Mouse (Mus musculus): ENCODE results near the gene Srf.

Gene Srf

DNA sequence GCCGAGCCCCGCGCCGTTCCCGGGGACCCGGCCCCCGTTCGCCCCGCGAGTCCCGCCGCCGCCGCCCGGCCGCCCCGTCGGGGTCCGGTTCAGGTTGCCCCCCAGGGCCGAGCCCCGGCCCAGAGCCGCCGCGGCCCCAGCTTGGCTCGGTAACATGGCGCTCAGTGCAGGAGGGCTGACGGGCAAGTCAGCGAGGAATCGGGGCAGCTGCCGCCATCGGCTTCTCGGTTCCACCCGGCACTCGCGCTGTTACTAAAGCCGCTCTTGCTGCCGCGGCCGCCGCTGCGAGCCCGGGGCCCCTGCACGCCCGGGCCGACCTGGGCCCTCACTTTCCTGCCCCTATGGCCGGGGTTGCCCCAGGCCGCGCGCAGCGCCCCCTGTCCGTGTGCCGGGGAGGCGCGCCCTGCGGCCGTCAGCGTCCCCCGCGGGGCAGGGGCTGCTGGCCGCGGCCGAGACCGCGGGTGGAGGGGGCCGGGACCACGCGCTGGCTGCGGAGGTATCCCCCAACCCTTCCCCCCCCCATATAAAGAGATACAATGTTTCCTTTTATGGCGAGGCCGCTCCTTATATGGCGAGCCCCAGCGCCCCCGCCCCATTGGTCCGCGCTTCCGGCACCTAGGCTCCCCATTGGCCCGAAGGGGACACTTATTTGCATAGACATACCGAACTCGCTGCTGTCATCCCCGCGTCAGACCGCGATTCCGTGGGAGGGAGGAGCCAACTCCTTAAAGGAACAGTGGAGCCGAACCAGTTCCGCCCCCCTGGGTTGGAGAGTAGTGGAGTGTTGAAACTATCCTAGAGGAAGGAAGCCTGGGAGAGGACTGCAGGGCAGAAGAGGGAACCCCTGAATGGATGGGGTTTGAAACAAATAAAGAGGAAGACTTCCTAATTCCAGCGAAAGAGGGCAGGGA is at the start of gene Srf:
TSS of gene Srf (minus strand) at position 503 of the 911 bp plus-strand sequence.
- DNase-seq (ENCODE audit: low read depth) = peak; percentile 98

DNA sequence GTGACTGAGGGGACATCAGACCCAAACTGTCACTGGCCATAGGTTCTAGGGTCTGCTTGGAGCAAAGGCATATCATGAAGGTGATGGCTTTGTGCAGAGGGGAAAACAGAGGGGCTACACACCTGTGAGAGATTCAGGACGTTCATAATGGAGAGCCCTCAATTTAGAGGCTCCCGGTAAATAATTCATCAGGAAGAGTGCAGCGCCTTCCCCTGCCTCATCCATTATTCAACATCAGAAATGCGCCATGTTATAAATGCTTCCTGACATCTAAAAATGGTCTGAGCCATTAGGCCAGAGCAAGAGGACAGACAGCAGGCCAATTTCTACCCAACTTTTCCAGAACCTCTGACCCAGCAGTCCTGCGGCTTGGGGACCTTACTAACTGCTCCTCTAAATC is 49.2 kb upstream of the Srf start:
- DNase-seq (ENCODE audit: low read depth) = no peak

DNA sequence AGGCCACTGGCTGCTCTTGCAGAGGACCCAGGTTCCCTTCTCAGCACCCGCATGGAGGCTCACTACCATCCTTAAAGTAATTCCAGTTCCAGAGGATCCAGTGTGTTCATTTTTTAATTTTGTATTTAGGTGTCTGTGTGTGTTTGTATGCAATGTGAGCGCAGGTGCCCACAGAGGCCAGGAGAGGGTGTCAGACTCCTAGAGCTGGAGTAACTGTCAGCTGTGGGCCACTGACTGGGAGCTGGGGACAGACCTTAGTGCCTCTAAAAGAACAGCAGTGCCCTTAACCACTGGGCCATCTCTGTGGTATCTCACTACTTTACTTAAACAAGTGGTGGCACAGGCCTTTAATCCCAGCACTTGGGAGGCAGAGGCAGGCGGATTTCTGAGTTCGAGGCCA is 47.3 kb upstream of the Srf start:
- peak; percentile 26 for DNase-seq (ENCODE audit: low read depth)

DNA sequence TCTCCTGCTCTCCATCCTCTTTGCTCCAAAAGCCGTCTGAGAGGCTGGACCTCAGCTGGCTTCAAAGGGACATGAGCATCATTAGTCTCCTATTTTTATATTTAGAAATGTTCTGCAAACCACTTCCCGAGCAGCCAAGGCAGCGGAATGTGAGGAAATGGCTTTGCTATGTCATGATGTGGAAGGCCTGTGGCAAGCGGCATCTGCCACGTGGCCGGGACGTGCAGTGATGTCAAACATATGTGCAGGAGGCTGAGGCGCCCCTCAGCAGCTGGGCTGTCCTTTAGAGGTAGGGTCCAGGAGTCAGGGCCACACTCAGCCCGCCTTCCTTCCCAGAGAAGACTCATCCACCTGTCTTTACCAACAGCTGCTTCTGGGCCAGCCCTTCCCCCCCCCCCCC is 46.2 kb upstream of the Srf start:
- peak; percentile 85 for DNase-seq (ENCODE audit: low read depth)

DNA sequence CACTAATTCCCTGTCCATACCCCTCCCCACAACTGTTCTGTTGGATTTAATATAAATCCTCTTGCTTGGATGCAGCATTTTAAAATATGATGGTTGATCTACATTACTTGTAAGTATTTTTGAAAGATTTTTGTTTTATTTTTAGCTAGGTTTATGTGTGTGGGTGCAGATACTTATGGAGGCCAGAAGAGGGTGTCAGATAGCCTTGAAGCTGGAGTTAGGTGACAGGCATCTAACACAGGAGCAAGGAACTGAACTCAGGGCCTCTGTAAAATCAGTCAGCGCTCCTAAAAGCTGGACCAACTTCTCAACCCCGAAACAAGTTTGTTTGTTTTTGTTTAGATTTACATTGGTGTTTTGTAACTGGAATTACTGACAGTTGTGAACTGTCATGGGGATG is 44.6 kb upstream of the Srf start:
- peak; percentile 69 for DNase-seq (ENCODE audit: low read depth)

DNA sequence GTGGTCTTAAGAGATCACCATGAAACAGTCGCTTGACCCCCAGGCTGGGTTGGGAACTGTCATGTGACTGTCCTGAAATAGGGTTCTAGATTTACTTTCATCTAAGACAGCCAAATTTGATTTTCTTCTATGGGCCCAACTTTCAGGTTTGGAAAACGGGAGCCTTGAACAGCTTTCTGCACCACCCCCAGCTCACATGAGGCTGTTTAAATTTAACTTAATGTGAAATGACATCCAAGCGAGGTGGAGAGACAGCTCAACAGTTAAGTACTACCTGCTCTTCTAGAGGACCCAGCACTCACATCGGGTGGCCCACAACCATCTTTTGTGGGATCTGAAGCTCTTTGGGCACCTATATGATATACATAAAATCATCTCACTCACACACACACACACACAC is 43.0 kb upstream of the Srf start:
- no peak for DNase-seq (ENCODE audit: low read depth)

DNA sequence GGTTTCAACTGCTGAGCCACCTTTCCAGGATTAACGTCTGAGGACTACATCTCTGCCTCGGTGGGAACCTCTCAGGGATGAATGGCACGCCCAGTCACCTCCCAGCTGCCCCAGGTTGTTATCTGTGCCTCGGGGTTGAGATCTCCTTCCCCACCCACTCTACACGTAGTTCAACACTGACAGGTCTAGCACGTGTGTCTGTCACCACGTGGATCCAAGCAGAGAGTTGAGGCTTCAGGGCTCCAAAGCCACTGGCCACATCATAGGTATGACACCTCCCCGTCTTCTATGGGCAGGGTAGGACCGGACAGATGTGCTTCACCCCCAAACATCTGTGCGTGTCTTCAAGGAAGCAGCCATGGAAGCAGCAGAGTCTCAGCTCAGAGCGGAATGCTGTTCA is 42.0 kb upstream of the Srf start:
- no peak for DNase-seq (ENCODE audit: low read depth)

DNA sequence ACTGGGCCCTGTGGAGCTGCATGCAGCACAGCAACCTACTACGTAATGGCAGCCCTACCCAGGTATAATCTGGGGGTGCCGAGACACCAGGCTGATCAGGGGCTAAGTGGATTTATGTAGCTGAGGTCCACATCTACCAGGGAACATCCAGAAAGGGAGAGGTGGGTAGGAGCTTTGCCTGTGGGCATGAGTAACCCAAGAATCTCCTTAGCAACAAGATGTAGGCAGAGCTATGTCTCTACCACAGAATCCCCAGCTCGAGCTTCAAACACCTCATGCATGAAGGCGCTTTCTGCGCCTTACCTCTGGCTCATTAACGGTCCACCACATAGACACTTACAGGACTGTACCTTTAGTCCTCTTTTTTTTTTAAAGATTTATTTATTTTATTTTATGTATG is 39.4 kb upstream of the Srf start:
- no peak for DNase-seq (ENCODE audit: low read depth)

DNA sequence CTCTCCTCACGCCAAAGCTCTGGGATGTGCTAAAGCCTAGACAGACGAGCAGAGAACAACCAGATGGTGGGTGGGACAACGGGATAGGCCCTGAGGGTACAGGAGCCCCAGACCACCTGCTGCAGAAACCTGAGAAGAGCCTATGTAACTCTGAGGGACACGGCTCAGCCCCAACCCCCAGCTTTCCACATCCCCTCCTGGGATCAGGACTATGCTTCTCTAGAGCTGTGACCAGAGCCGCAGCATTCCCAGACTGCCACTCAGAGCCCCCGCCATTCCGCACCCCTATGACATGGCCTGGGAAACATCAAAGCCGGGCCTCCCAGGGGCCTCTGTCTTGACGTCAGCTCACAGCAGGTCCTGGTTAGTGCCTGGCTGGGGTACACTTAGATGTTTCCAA is 38.6 kb upstream of the Srf start:
- no peak for DNase-seq (ENCODE audit: low read depth)

DNA sequence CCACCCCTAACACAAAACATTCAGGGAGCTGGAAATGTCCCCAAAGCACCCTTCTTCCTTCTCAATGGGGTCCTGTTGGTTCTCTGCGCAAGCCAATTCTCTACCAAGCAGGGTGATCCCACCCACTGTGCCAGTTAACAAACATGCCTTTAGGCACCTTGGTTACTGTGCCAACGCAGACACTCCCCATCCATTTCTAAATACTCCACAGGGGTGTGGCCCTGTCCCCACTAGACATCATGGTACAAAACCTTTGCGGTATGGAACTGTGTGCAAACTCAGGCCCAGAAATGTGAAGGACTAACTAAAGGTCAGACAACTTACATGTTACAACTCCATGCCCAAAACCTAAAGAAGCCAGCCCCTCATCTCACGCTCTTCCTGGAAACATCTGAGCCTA is 37.1 kb upstream of the Srf start:
- no peak for DNase-seq (ENCODE audit: low read depth)

DNA sequence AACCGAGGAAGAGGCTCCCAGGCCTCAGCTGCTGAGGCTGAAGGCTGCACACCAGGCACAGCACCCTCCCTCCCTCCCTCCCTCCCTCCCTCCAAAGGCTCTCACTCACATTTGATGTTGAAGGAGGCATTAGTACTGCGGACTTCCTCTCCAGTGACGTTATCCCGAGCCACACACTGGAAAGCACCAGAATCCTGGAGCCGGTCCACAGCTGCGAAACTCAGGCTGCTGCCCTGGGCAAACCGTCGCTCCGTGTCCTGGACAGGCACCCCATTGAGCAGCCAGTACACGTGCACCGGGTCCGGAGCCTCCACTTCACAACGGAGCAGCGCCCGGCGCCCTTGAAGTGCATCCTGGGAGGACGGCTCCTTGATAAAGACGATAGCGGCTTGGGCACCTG is 35.4 kb upstream of the Srf start:
- DNase-seq (ENCODE audit: low read depth) = no peak

DNA sequence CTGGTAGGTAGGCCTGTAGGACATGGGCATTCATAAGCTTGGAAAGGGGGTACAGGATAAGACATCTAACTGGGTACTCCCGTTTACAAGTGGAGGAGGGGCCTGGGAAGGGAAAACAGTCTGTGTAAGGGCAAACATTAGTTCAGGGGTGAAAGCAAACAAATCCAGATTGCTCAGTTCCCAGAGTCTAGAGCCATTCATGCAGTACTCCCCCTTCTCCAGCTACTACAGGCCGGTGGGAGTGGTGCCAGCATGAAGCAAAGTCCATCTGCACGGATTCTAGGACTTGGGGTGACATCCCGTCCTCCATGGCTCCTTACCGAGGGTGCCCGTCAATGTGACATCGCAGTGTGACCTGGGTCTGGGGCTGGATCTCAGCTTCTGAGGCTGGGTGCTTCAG is 34.5 kb upstream of the Srf start:
- no peak for DNase-seq (ENCODE audit: low read depth)

DNA sequence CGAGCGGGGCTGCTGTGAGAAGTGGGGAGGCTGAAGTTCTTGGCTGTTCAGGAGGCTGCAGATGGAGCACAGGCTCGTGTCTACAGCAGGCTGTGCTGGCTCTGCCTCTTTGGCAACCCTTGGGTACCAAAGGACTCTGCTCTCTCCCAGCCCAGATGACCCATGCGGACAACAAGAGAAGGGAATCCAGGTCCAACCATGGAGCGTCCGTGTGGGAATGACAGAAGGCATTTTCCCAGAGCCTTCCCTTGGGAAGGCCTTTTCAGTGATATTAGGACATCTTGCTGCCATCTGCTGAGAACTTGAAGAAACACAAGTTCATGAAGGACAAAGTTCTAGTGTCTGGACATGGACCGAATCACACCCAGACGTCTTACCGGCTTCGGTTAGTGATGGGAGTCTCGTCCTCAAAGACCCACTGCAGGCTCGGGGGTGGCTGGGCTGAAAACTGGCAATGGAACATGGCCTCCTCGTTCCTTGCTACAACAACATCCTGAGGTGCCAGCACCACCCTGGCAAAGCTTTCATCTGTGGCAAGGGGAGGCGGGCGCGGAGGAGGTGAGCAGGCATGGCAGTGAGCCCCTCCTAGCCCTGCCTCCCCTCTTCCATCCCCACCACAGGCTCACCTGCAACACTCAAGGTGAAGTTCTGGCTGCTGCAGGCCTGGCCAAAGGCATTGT is 33.8 kb upstream of the Srf start:
- DNase-seq (ENCODE audit: low read depth) = no peak

DNA sequence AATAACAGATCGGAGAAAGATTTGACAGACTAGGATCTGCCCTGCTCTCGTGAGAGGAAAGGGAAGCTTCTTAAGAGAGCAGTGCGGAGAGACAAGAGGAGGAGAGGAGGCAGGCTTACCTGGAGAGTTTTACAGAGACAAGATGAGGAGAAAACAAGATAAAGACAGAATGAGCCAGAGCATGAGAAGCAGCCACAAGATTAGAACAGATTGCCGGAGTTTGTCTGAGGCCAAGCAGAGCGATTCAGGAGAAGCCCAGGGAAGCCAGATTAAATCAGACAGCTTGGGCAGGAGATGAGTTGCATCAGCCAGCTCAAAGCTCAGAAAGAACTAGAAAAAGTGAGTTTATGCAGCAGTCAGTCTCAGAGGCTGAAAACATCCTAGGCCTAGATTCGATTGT is 32.9 kb upstream of the Srf start:
- DNase-seq (ENCODE audit: low read depth) = no peak

DNA sequence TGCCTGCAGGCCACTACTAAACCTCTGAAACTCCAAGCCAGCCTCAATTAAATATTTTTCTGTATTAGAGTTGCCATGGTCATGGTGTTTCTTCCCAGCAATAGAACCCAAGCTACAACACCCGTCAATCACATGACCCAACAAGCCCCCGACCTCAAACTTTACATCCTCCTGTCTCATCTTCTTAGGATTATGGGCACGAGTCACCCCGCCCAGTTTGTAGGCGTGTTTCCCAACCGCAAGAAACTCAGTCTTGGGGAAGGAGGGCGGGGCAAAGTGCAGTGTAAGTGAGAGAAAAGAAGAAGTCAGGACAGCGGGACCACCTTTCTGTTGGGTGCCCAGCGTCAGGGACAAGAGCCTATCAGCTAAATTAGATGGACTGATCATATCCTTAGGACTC is 32.2 kb upstream of the Srf start:
- DNase-seq (ENCODE audit: low read depth) = peak; percentile 76

DNA sequence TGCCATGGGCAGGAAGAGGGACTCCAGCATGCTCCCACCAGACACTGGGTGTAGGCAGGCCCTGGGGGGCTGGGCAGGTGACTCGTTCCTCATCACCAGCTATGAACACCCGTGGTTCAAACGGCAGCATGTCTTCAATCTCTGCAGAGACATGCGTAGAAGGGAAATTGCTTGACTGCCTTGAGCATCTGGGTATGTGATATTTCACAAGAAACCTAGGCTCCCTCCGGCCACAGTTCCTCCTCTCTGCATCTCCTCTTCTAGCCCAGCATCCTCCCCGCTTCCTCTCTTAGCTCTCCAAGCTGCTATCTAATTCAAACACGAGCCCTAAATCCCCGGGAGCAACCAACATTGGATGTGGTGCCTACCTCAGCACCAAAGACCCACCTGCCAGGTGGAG is 30.4 kb upstream of the Srf start:
- peak; percentile 37 for DNase-seq (ENCODE audit: low read depth)

DNA sequence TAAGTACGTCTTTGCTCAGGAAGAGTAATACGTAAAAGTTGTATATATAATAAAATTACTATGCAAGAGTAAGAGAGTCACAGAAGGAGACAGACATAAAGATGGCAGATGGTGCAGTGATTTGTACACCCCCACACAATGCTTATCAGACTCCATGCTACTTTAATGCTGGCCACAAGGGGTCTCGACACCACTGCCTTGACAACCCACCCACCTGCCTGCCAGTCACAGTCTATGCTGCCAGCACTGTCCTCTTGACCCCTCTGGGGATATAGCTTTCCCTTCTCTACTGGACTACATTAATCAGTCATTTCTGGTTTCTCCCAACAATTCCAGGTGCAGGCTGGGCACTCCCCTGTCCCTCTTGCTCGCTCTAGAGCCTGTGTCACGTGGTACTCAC is 22.7 kb upstream of the Srf start:
- no peak for DNase-seq (ENCODE audit: low read depth)

DNA sequence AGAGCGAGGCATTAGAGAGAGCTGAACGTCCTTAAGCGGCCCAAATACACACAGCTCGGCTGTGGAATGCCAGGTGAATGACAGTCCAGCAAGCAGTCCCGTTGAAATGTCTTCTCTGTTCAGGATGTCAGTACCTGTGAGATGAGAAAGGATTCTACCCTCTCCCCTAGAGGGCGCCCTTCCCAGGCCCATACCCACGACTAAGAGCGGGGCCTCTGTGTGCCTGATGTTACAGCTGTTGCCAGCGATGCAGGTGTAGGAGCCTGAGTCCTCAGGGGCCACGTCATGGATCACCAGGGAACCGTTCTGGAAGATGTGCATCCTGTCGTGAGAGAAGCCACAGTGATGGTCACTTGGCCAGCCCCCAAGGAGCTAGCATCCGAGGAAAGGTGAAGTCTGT is 20.1 kb upstream of the Srf start:
- DNase-seq (ENCODE audit: low read depth) = no peak

DNA sequence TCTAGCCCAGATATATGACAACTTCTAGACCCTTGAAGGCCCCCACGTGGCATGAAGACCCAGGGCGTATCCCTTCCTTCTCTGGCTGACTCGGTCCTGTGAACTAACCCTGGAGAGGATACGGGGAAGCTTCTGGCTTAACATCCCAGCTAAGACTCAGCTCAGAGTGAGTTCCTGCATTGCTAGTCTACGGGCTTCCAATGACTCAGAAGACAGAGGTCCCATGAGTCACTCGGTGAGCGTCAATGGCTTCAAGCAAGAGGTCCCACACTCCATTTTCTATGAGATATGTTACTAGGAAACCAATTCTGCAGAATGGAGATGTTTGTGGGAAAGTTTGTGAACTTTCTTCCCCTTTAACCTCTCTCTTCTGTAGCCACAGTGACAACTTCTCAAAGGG is 18.6 kb upstream of the Srf start:
- peak; percentile 45 for DNase-seq (ENCODE audit: low read depth)

DNA sequence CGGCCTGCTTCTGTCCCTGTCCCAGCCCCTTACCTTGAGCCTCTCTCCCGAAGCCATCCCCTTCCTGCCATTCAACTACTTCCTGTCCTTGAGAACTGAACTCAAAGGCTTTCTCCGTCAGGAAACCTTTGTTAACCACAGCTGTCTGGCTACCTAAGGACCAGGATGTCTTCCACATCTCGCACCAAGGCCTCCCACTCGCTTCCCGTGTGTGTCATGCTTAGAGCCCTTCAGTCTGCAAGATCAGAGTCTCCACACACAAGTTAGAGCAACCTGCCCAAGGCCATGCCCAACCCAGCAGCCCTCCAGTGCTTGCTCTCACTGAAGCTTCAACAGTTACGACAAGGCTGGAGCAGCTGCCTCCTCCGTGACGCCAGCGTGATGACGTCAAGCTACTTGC is 15.0 kb upstream of the Srf start:
- DNase-seq (ENCODE audit: low read depth) = peak; percentile 36

DNA sequence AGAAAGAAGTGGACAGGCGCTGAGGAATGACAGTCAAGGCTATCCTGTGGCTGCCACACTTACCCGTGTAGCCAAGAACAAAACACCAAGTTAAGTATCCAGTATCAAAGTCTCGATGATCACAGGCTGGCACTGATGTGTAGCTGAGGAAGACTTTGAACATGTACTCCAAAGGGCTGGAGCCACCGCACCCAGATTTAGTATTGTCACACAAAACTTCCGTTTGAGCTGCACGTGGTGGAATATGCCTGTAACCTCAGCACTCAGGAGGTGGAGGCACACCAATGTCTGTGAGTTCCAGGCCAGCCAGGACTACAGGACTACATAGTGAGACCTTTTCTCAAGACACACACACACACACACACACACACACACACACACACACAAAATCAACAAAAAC is 3.2 kb upstream of the Srf start:
- DNase-seq (ENCODE audit: low read depth) = no peak

DNA sequence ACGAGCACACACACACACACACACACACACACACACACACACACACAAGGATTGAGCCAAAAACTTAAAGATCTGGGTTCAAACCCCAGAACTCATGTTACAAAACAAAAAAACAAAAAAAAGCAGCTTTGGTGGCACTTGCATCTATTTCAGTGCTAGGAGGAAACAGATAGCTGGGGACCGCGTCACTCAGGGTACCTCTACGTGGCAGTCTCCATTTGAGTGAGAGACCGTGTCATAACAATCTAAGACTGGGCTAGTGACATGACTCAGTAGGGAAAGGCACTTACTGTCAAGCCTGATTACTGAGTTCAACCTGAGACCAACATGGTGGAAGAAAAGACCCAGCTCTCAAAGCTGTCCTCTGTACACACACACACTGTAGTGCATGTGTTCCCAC is 2.2 kb upstream of the Srf start:
- peak; percentile 73 for DNase-seq (ENCODE audit: low read depth)

DNA sequence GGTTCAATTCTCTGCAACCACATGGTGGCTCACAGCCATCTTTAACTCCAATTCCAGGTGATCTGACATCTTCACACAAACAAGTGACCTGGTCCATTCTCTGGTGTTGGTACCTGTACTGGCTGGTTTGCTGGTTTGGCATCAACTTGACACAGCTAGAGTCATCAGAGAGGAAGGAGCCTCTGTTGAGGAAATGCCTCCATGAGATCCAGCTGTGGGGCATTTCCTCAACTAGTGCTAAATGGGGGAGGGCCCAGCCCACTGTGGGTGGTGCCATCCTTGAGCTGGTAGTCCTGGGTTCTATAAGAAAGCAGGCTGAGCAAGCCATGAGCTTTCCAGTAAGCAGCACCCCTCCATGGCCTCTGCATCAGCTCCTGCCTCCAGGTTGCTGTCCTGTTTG is 1.3 kb upstream of the Srf start:
- DNase-seq (ENCODE audit: low read depth) = peak; percentile 28

DNA sequence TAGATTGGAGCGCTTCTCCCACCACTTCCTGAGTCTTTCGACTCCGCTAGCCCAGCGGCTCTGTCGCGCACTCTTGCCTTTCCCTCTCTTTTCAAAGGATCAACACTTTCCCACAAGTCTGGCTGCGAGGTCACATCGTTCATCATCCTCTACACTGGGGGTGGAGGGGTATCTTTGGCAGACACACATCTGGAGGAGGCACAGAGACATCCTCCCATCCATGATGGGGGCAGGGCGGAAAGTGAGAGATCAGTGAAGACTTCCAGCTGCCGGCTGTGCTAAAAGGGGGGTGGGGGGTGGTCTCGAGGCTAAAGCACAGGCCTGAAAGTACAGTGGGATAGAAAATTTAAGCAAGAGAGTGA is 590 bp upstream of the Srf start:
- no peak for DNase-seq (ENCODE audit: low read depth)

All from 416B (cell line).